Mouse (Mus musculus) CH12.LX (cell line): ENCODE measurements at regions not wholly inside any gene's neighbourhood (a gene's known extent, or its start where the extent isn't known, plus 50 kb on each side); places are given as distances from the start of the nearest gene placed in this dataset.

Experiments used
- DNase-seq: peaks from one replicate; pipeline ENCODE4 v3.0.0-alpha.2; 2013; ENCODE audit errors: extremely low read depth
- H3K27ac ChIP-seq: 2 replicates; pipeline ENCODE4 v1.5.1; 2012; ENCODE audit warnings: low read depth, mild to moderate bottlenecking, control low read depth, moderate library complexity; ENCODE audit not compliant: insufficient read depth
- H3K27me3 ChIP-seq: replicated peaks from 2 replicates; pipeline ENCODE3; 2012; ENCODE audit warnings: inconsistent platforms
- H3K36me3 ChIP-seq, 2 experiments: replicated peaks in 1 of 2; 2 replicates each; pipeline versions ENCODE3 to v1.6.1; 2012; ENCODE audit warnings: inconsistent platforms in 1 of 2, low read length in 1 of 2, mild to moderate bottlenecking in 1 of 2, mixed read lengths in 1 of 2, moderate library complexity in 1 of 2; ENCODE audit not compliant: control insufficient read depth in 1 of 2, insufficient read depth in 1 of 2
- H3K4me1 ChIP-seq, 2 experiments: 2 replicates each; pipeline ENCODE4 v1.6.1; 2012; ENCODE audit warnings: inconsistent platforms in 1 of 2, moderate library complexity in 1 of 2; ENCODE audit not compliant: insufficient read depth in 2 of 2, control insufficient read depth in 1 of 2
- H3K4me2 ChIP-seq: 2 replicates; pipeline ENCODE4 v1.6.1; 2012; ENCODE audit warnings: low read depth, mild to moderate bottlenecking, control low read depth; ENCODE audit not compliant: poor library complexity, insufficient read depth, severe bottlenecking
- H3K4me3 ChIP-seq, 3 experiments: fragments of 150-350 bp in 1 of 3; sonication (generic) in 1 of 3; replicated peaks in 1 of 3; 2 replicates each; pipeline versions ENCODE3 to v1.5.1; 2011 to 2012; ENCODE audit warnings: low read depth in 2 of 3, low read length in 2 of 3, mild to moderate bottlenecking in 2 of 3, moderate library complexity in 2 of 3, control low read depth in 1 of 3, improper control_type of control experiment in 1 of 3, inconsistent platforms in 1 of 3, mixed read lengths in 1 of 3; ENCODE audit not compliant: poor library complexity in 1 of 3
- H3K79me2 ChIP-seq: replicated peaks from 2 replicates; pipeline ENCODE4 v1.6.1; 2012; ENCODE audit warnings: mild to moderate bottlenecking, moderate library complexity; ENCODE audit not compliant: control insufficient read depth, poor library complexity, insufficient read depth, severe bottlenecking; ENCODE audit errors: extremely low read depth
- H3K9ac ChIP-seq: 2 replicates; pipeline ENCODE4 v1.6.1; 2012; ENCODE audit warnings: low read depth, mild to moderate bottlenecking, control low read depth, moderate library complexity; ENCODE audit not compliant: insufficient read depth
- H3K9me3 ChIP-seq: replicated peaks from 2 replicates; pipeline ENCODE3; 2012; ENCODE audit warnings: low read length, inconsistent platforms, mixed read lengths
- CTCF ChIP-seq, 2 experiments: IDR thresholded peaks in 1 of 2; conservative IDR thresholded peaks in 1 of 2; 2 replicates each; pipeline ENCODE4 v1.5.1; 2011 to 2012; ENCODE audit warnings: low read depth in 2 of 2, low read length in 2 of 2, improper control_type of control experiment in 1 of 2, inconsistent platforms in 1 of 2, mild to moderate bottlenecking in 1 of 2, moderate library complexity in 1 of 2
- E2F4 ChIP-seq: IDR thresholded peaks from 2 replicates; pipeline ENCODE4 v1.6.1; 2011; ENCODE audit warnings: low read depth, low read length, improper control_type of control experiment; ENCODE audit not compliant: insufficient replicate concordance
- ELF1 ChIP-seq: IDR thresholded peaks from 2 replicates; pipeline ENCODE4 v1.6.1; 2014; ENCODE audit warnings: low read depth, mild to moderate bottlenecking, inconsistent platforms, low read length, improper control_type of control experiment
- EP300 ChIP-seq: IDR thresholded peaks from 2 replicates; pipeline ENCODE4 v1.6.1; 2011; ENCODE audit warnings: low read length, improper control_type of control experiment
- ETS1 ChIP-seq: conservative IDR thresholded peaks from 2 replicates; pipeline ENCODE4 v1.6.1; 2012; ENCODE audit warnings: low read depth, mild to moderate bottlenecking, inconsistent platforms, low read length, improper control_type of control experiment, moderate library complexity
- IRF4 ChIP-seq: IDR thresholded peaks from 2 replicates; pipeline ENCODE4 v1.6.1; 2014; ENCODE audit warnings: low read depth, mild to moderate bottlenecking, inconsistent platforms, low read length, improper control_type of control experiment
- JUN ChIP-seq: IDR thresholded peaks from 2 replicates; pipeline ENCODE4 v1.6.1; 2011; ENCODE audit warnings: low read depth, mild to moderate bottlenecking, low read length, improper control_type of control experiment, moderate library complexity; ENCODE audit not compliant: insufficient read depth
- JUND ChIP-seq: conservative IDR thresholded peaks from 2 replicates; pipeline ENCODE4 v1.6.1; 2011; ENCODE audit warnings: low read depth, low read length, improper control_type of control experiment
- MAFK ChIP-seq: IDR thresholded peaks from 2 replicates; pipeline ENCODE4 v1.6.1; 2011; ENCODE audit warnings: low read length, improper control_type of control experiment; ENCODE audit not compliant: insufficient replicate concordance
- MAX ChIP-seq: IDR thresholded peaks from 2 replicates; pipeline ENCODE4 v1.6.1; 2011; ENCODE audit warnings: low read length, improper control_type of control experiment
- MXI1 ChIP-seq: IDR thresholded peaks from 2 replicates; pipeline ENCODE4 v1.6.1; 2011; ENCODE audit warnings: mild to moderate bottlenecking, low read depth, low read length, improper control_type of control experiment
- MYC ChIP-seq: IDR thresholded peaks from 2 replicates; pipeline ENCODE4 v1.6.1; 2011; ENCODE audit warnings: low read depth, mild to moderate bottlenecking, improper control_type of control experiment, low read length
- PAX5 ChIP-seq: IDR thresholded peaks from 2 replicates; pipeline ENCODE4 v1.6.1; 2012; ENCODE audit warnings: low read length, inconsistent platforms, mixed read lengths
- POLR2A ChIP-seq: IDR thresholded peaks from 2 replicates; pipeline ENCODE4 v1.6.1; 2011; ENCODE audit warnings: low read depth, mild to moderate bottlenecking, improper control_type of control experiment, low read length
- POLR2AphosphoS2 ChIP-seq: IDR thresholded peaks from 2 replicates; pipeline ENCODE4 v1.6.1; 2011; ENCODE audit warnings: low read depth, low read length, improper control_type of control experiment
- RAD21 ChIP-seq: IDR thresholded peaks from 2 replicates; pipeline ENCODE4 v1.6.1; 2011; ENCODE audit warnings: low read depth, mild to moderate bottlenecking, low read length, improper control_type of control experiment, moderate library complexity
- RCOR1 ChIP-seq: conservative IDR thresholded peaks from 2 replicates; pipeline ENCODE4 v1.6.1; 2012; ENCODE audit warnings: low read depth, mild to moderate bottlenecking, inconsistent platforms, low read length, improper control_type of control experiment
- SIN3A ChIP-seq: IDR thresholded peaks from 2 replicates; pipeline ENCODE4 v1.6.1; 2012; ENCODE audit warnings: low read length, improper control_type of control experiment, inconsistent platforms
- SMC3 ChIP-seq: IDR thresholded peaks from 2 replicates; pipeline ENCODE4 v1.6.1; 2011; ENCODE audit warnings: low read depth, low read length, improper control_type of control experiment
- TBP ChIP-seq: conservative IDR thresholded peaks from 2 replicates; pipeline ENCODE4 v1.6.1; 2011; ENCODE audit warnings: low read depth, low read length, improper control_type of control experiment
- TCF12 ChIP-seq: IDR thresholded peaks from 2 replicates; pipeline ENCODE4 v1.6.1; 2014; ENCODE audit warnings: low read depth, mild to moderate bottlenecking, inconsistent platforms, low read length, improper control_type of control experiment
- USF1 ChIP-seq: IDR thresholded peaks from 2 replicates; pipeline ENCODE4 v1.6.1; 2014; ENCODE audit warnings: low read depth, mild to moderate bottlenecking, inconsistent platforms, low read length, improper control_type of control experiment
- ZNF384 ChIP-seq: IDR thresholded peaks from 2 replicates; pipeline ENCODE4 v1.6.1; 2012; ENCODE audit warnings: low read depth, low read length, improper control_type of control experiment, inconsistent platforms
- dilution Hi-C: fragments of 300-500 bp; cut with MboI; formaldehyde crosslinking; loops from 2 replicates; pipeline ENCODE4 v1.14.3; 2020; ENCODE audit warnings: low sequenced_read_pairs; ENCODE audit not compliant: extremely low pct_unique_long_range_greater_than_20kb, extremely low pct_ligation_motif_present
- in situ Hi-C: fragments of 300-500 bp; cut with MboI; formaldehyde crosslinking; loops from 3 replicates; pipeline ENCODE4 v1.14.3; 2019; ENCODE audit warnings: low sequenced_read_pairs, low pct_ligation_motif_present, low pct_unique_long_range_greater_than_20kb, mixed read lengths

GRCm38 (mm10) chr3:131056893-131057660 lies 53.2 kb upstream of the Lef1 start:
- Histone ChIP-seq H3K4me3 (no peak overlapping the region), H3K4me1 (peaks cover 8 to 12% of the 10 kb centered on the region in 2 experiments), H3K36me3 (no peaks in the 10 kb centered on the region), H3K27me3 (no peaks in the 10 kb centered on the region)
- in situ Hi-C loops, result no loop called here
- 0 out of 2 replicates have a peak, but pooled peaks have one; percentile 27 for TF ChIP-seq IRF4
- TF ChIP-seq EP300, result 0 out of 2 replicates have a peak, but pooled peaks have one; percentile 32
- TF ChIP-seq JUND, result no peak
- TF ChIP-seq, all 38 proteins: peak for 2
- Histone ChIP-seq H3K9ac (no peak overlapping the region), H3K27ac (no peak overlapping the region), H3K4me2 (no peak overlapping the region), H3K79me2 (no peaks in the 10 kb centered on the region), H3K9me3 (no peaks in the 10 kb centered on the region)
- peak; percentile 53 for DNase-seq
- dilution Hi-C loops, result no loop called here

GRCm38 (mm10) chr3:131054241-131054972 lies 55.9 kb upstream of the Lef1 start:
- Histone ChIP-seq H3K27ac (no peak overlapping the region), H3K4me2 (no peak overlapping the region), H3K36me3 (no peaks in the 10 kb centered on the region), H3K27me3 (no peaks in the 10 kb centered on the region), H3K9ac (no peak overlapping the region), H3K4me3 (no peak overlapping the region), H3K4me1 (peaks cover 8 to 12% of the 10 kb centered on the region in 2 experiments), H3K79me2 (no peaks in the 10 kb centered on the region), H3K9me3 (no peaks in the 10 kb centered on the region)
- no peak for DNase-seq
- no peak for TF ChIP-seq MAFK
- no peak for TF ChIP-seq SIN3A
- TF ChIP-seq SMC3, result no peak
- no peak for TF ChIP-seq MYC
- TF ChIP-seq USF1, result no peak
- no peak for TF ChIP-seq PAX5
- no peak for TF ChIP-seq TCF12
- in situ Hi-C loops (no loop called here), dilution Hi-C loops (no loop called here)

GRCm38 (mm10) chr3:131047716-131048115 lies 62.6 kb upstream of the Lef1 start:
- Histone ChIP-seq H3K27ac (no peak overlapping the region), H3K9me3 (no peaks in the 10 kb centered on the region), H3K4me2 (no peak overlapping the region), H3K79me2 (no peaks in the 10 kb centered on the region), H3K36me3 (no peaks in the 10 kb centered on the region), H3K4me1 (no peaks in the 10 kb centered on the region), H3K27me3 (no peaks in the 10 kb centered on the region), H3K9ac (no peak overlapping the region), H3K4me3 (no peak overlapping the region)
- no peak for DNase-seq
- dilution Hi-C loops, result no loop called here
- in situ Hi-C loops, result no loop called here
- TF ChIP-seq ELF1, result no peak
- TF ChIP-seq TCF12, result no peak
- no peak for TF ChIP-seq JUN
- TF ChIP-seq ZNF384, result no peak
- TF ChIP-seq RAD21, result no peak
- no peak for TF ChIP-seq E2F4
- no peak for TF ChIP-seq USF1
- TF ChIP-seq TBP, result no peak
- no peak for TF ChIP-seq POLR2AphosphoS2
- no peak for TF ChIP-seq MXI1
- TF ChIP-seq CTCF (conservative IDR thresholded peaks at IDR 0.05 in 1 of 2, IDR thresholded peaks at IDR 0.05 in 1 of 2; ENCODE audit: low read depth in 2 of 2, low read length in 2 of 2), result no peak
- TF ChIP-seq POLR2A, result no peak
- TF ChIP-seq RCOR1, result no peak
- no peak for TF ChIP-seq PAX5
- TF ChIP-seq SIN3A, result no peak
- no peak for TF ChIP-seq ETS1
- no peak for TF ChIP-seq MAX
